Mouse (Mus musculus) heart, embryonic 16.5 days (tissue): ENCODE data around the gene Twf2. TPM values are rescaled to one million over a fixed set of nuclear protein-coding genes. Genes with fewer than 3 reads are reported as not detected.
A peak's percentile ranks its signal among the peaks of the same experiment; 100 is the strongest.

ENCODE experiments used
- ATAC-seq: fragments of 200-750 bp; cut with Nextera tagmentation; replicated peaks from 2 replicates; pipeline ENCODE4 v1.8.0; 2017; ENCODE audit warnings: moderate number of reproducible peaks; ENCODE audit not compliant: insufficient read depth, low FRiP score; ENCODE audit errors: extremely low read depth
- H3K27ac ChIP-seq: fragments of 300-500 bp; sonication (generic); 2 replicates; pipeline ENCODE4 v1.5.1; 2014; ENCODE audit warnings: mild to moderate bottlenecking, low read length, control low read depth, moderate library complexity
- H3K27me3 ChIP-seq: fragments of 300-500 bp; sonication (generic); 2 replicates; pipeline ENCODE4 v1.6.1; 2014; ENCODE audit warnings: low read length, mixed read lengths; ENCODE audit not compliant: control insufficient read depth, insufficient read depth
- H3K36me3 ChIP-seq: fragments of 300-500 bp; sonication (generic); 2 replicates; pipeline ENCODE4 v1.6.1; 2014; ENCODE audit not compliant: control insufficient read depth, insufficient read depth
- H3K4me1 ChIP-seq: fragments of 300-500 bp; sonication (generic); 2 replicates; pipeline ENCODE4 v1.6.1; 2014; ENCODE audit warnings: low read length, mixed read lengths; ENCODE audit not compliant: control insufficient read depth, insufficient read depth
- H3K4me2 ChIP-seq: fragments of 300-500 bp; sonication (generic); 2 replicates; pipeline ENCODE4 v1.6.1; 2014; ENCODE audit warnings: low read depth, mild to moderate bottlenecking, control low read depth, low read length
- H3K4me3 ChIP-seq: fragments of 300-500 bp; sonication (generic); 2 replicates; pipeline ENCODE4 v1.5.1; 2014; ENCODE audit warnings: mild to moderate bottlenecking, control low read depth, low read length
- H3K9ac ChIP-seq: fragments of 300-500 bp; sonication (generic); 2 replicates; pipeline ENCODE4 v1.6.1; 2014; ENCODE audit warnings: low read length, control low read depth
- H3K9me3 ChIP-seq: fragments of 300-500 bp; sonication (generic); replicated peaks from 2 replicates; pipeline ENCODE4 v1.6.1; 2016; ENCODE audit warnings: low read length; ENCODE audit not compliant: control insufficient read depth
- WGBS: fragments of 180-500 bp; shearing (Covaris S2); extraction: QIAGEN DNeasy Blood & Tissue Kit; methylation state at CpG from one replicate; pipeline ENCODE4 v1.1.7; 2014; 5-methylcytosine and 5-hydroxymethylcytosine counted together
- polyA plus RNA-seq: library from polyadenylated mRNA; unstranded; fragments of >200 nt; fragmentation: Nextera tagmentation; extraction: Ambion mirVana; gene quantifications from 2 replicates; pipeline ENCODE4 v1.2.1, GENCODE M21; 2015

The Twf2 gene
- polyA plus RNA-seq, 1 experiment from 2014 or later: 61.6 TPM

DNA sequence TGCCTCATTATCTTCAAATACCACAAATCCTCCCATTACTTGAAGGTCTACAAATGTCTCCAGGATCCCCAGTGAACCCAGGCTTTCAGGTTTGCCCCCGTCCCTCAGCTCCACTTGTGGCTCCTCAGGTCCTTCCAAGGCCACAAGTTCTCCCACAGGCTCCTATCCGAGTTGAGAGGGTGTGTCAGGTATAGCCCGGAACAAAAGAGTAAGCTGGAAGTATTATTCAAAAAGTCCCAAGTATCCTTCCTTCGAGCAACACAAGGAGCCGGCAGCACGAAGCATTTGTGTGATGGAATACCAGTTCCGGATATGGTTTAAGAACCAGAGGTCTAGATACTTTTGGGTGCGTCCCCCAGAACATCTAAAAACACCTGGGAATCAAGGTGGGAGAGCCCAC is 10.9 kb upstream of the Twf2 start:
- H3K4me3 ChIP-seq: no peak overlapping the region
- no peaks in the 10 kb centered on the region for H3K27me3 ChIP-seq
- H3K4me2 ChIP-seq: no peak overlapping the region
- no peak overlapping the region for H3K9ac ChIP-seq
- no peaks in the 10 kb centered on the region for H3K9me3 ChIP-seq
- no peak for ATAC-seq
- H3K4me1 ChIP-seq: no peaks in the 10 kb centered on the region
- 89% methylated on average over 8 of the region's 8 CpGs for WGBS
- peaks cover 57% of the 10 kb centered on the region for H3K36me3 ChIP-seq
- no peak overlapping the region for H3K27ac ChIP-seq

DNA sequence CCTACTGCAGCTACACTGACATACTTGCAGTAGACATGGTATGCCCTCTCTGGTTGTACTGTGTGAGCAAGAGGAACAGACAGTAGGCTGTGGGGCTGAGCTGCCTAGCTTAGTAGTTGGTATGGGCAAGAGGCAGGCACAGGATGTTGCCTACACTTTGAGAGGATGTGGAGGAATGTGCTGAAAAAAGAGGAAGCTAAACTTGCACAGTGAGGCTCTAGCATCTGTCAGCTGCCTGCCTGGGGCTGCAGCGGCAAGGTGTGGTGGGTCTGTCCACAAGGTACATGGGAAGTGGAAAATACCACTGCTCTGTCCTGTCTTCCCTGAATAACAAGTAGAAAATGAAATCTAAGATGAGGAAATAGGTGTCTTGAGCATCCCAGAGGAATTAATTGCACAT is 9.9 kb upstream of the Twf2 start:
- H3K9me3 ChIP-seq: no peaks in the 10 kb centered on the region
- H3K27me3 ChIP-seq: no peaks in the 10 kb centered on the region
- H3K4me3 ChIP-seq: no peak overlapping the region
- no peak overlapping the region for H3K9ac ChIP-seq
- no peaks in the 10 kb centered on the region for H3K4me1 ChIP-seq
- no peak for ATAC-seq
- WGBS: 82% methylated on average over 1 of the region's 1 CpGs
- H3K27ac ChIP-seq: no peak overlapping the region
- peaks cover 48% of the 10 kb centered on the region for H3K36me3 ChIP-seq
- no peak overlapping the region for H3K4me2 ChIP-seq

DNA sequence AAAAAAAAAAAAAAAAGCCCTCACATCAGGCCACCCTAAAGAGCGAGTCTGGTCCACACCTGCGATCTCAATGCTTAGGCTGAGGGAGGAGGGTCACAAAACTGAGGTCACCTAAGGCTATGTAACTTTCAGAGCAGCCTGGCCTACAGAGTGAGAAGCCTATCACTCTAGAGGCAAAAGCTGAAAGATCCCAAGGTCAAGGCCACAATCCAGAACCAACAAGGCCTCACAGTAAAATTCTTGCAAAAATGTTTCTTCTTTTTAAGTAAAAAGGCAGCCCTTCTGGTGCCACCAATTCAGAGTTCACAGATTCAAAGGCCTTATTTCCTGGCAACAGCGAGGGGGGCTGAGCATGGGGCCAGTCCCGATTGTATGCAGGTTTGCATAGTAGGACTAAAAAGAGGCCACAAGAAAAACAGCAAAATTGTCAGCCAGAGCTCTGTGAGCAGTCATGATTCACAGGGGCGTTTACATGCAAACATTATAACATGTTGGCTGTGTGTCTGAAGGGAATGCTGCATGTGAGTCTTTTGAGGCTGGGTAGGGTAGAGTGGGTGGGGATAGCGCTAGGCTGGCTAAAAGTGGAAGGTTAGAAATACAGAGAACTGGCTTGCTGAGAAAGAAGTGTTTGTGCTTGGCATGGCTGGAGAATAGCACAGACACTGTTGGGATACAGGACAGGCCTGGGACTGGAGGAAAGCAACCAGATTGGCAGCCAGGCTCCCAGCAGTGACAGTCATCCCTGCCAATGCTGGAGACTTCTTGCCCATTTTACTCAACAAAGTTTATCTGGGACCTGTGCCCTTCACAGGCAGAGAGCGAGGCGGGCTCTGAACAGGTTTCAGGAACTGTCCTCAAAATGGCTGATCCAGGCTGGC is 8.7 kb upstream of the Twf2 start:
- 91% methylated on average over 8 of the region's 8 CpGs for WGBS
- Histone ChIP-seq H3K4me3 (no peak overlapping the region), H3K4me2 (no peak overlapping the region), H3K27me3 (no peaks in the 10 kb centered on the region), H3K4me1 (peaks cover under 1% of the 10 kb centered on the region; the same call in 1 of the 2 replicates), H3K9me3 (no peaks in the 10 kb centered on the region), H3K9ac (no peak overlapping the region), H3K36me3 (peaks cover 38% of the 10 kb centered on the region), H3K27ac (no peak overlapping the region)
- ATAC-seq: no peak

DNA sequence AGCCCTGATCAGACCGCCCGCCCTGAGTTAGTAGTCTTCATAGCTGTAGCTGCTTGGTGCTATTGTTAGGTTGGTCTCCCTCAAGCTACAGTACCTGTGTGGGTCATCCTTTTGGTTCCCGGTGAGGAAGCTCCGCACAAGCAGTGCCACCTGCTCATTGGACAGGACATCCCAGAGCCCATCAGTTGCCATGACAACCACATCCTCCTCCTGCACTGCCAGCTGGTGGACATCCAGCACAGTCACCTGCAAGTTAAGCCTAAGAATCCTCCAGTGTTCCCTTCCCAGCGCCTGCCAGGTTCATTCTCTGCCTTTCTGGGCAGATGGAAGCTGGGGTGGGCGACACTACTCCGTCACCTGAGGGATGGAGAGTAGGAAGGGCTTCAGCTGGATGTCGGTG is 7.2 kb upstream of the Twf2 start:
- Histone ChIP-seq H3K4me3 (no peak overlapping the region), H3K4me1 (peaks cover 7% of the 10 kb centered on the region), H3K27me3 (no peaks in the 10 kb centered on the region), H3K4me2 (no peak overlapping the region), H3K9ac (no peak overlapping the region), H3K27ac (no peak overlapping the region), H3K36me3 (peaks cover 24% of the 10 kb centered on the region), H3K9me3 (no peaks in the 10 kb centered on the region)
- ATAC-seq: no peak
- 89% methylated on average over 8 of the region's 8 CpGs for WGBS

DNA sequence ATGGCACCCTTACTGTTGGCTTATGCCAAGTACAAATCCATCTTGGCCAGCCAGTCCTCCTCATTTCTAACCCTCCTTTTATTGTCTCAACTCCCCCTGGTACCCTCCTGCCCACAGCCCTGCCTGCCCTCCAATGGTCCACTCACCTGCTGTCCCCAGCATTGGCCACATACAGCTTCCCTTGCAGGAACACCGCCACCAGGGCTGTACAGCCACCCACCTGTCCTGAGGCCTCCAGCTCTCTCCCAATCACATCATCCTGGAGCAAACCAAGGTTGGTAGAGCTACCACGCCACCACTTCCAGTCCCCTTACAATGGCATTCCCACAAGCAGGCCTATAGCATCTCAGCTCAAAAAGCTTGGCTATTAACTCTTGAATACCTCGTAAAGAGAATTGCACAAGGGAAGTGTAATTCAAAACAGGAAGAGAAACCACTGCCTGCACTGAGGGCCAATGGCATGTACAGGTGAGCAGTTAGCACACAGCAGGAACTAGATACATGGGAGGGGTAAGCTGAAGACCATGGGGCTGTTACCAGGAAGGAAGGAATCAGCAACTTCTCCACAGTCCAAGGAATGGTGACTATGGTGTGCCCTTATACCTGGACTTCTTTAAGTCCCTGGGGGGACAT is 5.7 kb upstream of the Twf2 start:
- Histone ChIP-seq H3K27me3 (no peaks in the 10 kb centered on the region), H3K9me3 (no peaks in the 10 kb centered on the region), H3K9ac (no peak overlapping the region), H3K4me3 (no peak overlapping the region), H3K36me3 (peaks cover 12% of the 10 kb centered on the region; the same call in 1 of the 2 replicates), H3K4me1 (peaks cover 8% of the 10 kb centered on the region), H3K27ac (no peak overlapping the region), H3K4me2 (no peak overlapping the region)
- ATAC-seq: no peak
- 88% methylated on average over 3 of the region's 3 CpGs for WGBS

DNA sequence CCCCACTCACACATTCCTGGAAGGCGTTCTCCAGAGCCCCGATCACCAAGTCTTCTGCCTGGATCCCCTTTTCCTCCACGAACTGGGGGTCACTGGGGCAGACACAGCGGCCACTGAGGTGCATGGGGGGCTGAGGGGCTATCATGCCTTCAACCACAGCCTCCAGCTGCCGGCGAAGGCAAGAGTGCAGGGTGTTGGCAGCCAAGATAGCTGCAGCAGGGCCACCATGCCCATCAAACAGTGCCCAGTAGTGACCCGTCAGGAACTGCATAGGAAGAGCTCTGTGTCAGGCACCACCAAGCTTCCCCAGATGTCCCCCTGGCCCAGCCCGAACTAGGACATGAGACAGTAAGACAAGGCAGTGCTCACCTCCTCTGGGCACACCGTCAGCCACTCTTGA is 5.2 kb upstream of the Twf2 start:
- H3K27me3 ChIP-seq: no peaks in the 10 kb centered on the region
- peaks cover 12% of the 10 kb centered on the region; the same call in 1 of the 2 replicates for H3K36me3 ChIP-seq
- H3K9ac ChIP-seq: no peak overlapping the region
- no peak overlapping the region for H3K4me2 ChIP-seq
- H3K27ac ChIP-seq: no peak overlapping the region
- no peak for ATAC-seq
- H3K4me1 ChIP-seq: peaks cover 11% of the 10 kb centered on the region
- no peaks in the 10 kb centered on the region for H3K9me3 ChIP-seq
- H3K4me3 ChIP-seq: no peak overlapping the region
- WGBS: 86% methylated on average over 9 of the region's 9 CpGs

DNA sequence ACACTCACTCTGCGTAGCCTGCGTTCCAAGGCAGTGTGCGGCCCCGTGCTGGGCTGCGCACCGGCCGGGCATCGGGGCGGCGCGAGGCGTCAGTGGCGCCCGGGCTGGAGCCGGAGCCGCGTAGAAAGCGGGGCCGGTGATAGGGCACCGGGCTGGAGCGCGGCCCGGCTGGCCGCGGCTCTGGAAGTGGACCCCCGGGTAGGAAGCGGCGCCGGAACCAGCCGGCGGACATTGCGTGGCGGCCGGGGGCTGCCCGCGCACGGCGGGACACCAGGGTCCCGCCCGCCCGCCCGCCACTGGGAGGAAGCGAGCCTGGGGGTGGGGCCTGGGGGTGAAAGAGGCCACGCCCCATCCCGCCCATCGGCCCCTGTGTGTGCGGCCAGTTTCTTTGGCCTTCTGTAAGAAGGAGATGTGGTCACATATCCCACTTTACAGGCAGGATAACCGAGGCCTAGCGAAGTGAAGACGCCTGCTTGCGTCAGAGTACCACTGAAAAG is 3.9 kb upstream of the Twf2 start:
- WGBS: under 1% methylated on average over 44 of the region's 51 CpGs
- H3K9ac ChIP-seq: peak overlapping the region; percentile 69
- ATAC-seq: peak; percentile 50
- peaks cover 18% of the 10 kb centered on the region for H3K4me1 ChIP-seq
- peaks cover 9% of the 10 kb centered on the region; the same call in 1 of the 2 replicates for H3K36me3 ChIP-seq
- H3K4me2 ChIP-seq: peak overlapping the region; percentile 67
- H3K9me3 ChIP-seq: no peaks in the 10 kb centered on the region
- H3K27ac ChIP-seq: peak overlapping the region; percentile 22; the same call in 1 of the 2 replicates
- H3K4me3 ChIP-seq: peak overlapping the region; percentile 55
- H3K27me3 ChIP-seq: no peaks in the 10 kb centered on the region

DNA sequence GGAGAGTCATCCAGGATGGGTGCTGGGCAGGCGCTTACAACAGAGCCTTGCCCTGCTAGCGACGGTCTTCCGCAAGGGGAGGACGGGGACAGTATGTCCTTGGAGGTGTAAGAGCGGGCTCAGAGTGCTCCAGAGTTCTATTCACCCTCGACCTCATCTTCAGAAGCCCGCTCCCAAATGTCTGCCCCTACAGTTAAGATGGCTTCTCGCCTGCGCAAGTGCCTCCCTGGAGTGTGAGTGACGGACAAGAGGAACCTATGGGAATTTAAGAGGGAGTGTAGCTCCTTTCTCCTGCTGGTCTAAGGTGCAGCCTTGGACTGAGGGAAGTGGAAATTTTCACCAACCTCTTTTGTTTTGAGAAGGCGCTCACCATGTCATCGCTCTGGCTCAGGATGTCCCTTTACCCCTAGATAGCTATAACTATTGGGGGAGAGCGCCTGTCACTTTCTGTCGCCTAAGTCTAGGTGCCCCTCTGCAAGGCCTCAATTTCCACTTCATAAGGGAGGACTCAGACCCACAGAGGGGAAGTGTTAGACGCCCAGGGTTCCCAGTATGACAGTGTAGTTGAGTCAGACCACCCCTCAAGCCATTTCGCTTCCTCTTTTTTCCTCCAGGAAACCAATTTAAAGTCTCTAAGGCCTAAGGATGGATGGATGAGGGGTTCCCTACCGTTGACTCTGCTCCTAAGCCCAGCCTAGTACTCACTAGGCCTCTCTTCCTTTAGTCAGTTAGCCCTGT is 3.2 kb upstream of the Twf2 start, which contains the start of gene Ppm1m:
Ppm1m (minus strand) TSS at position 212 of the 738 bp plus-strand sequence.
- Histone ChIP-seq H3K27me3 (no peaks in the 10 kb centered on the region), H3K27ac (peak within 1 kb of the TSS; percentile 22; the same call in 1 of the 2 replicates), H3K9me3 (no peaks in the 10 kb centered on the region), H3K4me2 (peak within 1 kb of the TSS; percentile 67), H3K36me3 (peaks cover 9% of the 10 kb centered on the region; the same call in 1 of the 2 replicates), H3K9ac (peak within 1 kb of the TSS; percentile 69), H3K4me3 (peak within 1 kb of the TSS; percentile 55), H3K4me1 (peaks cover 25% of the 10 kb centered on the region)
- peak; percentile 0; the same call in 1 of the 2 replicates for ATAC-seq
- 49% methylated on average over 18 of the region's 18 CpGs for WGBS
